Mouse (Mus musculus): ENCODE measurements around the gene Evi2.

The Evi2 gene

DNA sequence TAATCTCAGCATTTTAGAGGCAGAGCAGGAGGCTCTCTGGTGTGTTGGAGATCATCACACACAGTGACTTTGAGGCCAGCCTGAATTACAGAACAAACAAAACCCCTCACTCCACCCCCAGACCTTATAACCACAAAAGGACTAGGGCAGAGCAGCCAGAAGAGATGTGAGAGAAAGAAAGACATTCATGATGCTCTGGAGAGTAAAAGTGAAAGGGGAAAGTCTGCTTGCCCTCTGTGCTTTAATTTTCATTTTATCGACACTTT, 6.1 kb downstream of the Evi2 start:
- in situ Hi-C loops (cut with MboI) = no loop called here

DNA sequence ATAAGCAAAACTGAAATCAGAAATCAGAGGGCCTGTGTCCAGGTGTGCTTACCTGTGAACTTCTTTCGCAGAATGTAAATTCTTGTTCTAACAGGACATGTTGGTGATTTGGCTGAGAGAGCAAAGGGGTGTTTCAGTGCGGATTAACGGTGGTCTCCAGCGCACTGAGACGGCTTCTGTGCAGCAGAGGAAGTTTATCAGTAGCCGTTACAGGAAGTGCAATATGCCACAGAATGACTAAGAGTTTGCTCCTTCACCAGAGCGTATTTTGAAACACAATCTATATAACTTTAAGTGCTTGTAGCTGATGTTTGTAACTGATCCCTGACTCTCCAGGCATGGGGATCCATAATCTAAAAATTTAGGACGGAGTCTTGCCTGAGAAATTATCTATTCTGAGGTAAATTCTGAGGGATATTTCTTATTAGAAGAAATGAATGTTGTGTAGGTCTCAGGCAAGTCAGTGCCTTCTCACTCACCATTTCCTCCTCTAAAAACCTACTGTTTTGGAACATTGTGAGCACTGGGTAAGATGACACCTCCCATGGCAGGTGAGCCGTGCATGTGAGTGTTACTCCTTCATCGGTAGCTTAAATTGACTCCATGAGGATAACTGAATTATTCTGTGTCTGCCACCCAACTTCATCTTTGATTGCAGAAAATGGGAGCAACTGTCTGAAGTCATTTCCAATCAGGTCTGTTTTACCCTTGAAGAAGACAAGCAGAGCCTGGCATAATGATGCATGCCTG, 6.7 kb downstream of the Evi2 start, which contains the start of gene Evi2b:
Evi2b (minus strand) TSS at position 203 of the 750 bp plus-strand sequence.
- in situ Hi-C loops (cut with MboI) = no loop called here

DNA sequence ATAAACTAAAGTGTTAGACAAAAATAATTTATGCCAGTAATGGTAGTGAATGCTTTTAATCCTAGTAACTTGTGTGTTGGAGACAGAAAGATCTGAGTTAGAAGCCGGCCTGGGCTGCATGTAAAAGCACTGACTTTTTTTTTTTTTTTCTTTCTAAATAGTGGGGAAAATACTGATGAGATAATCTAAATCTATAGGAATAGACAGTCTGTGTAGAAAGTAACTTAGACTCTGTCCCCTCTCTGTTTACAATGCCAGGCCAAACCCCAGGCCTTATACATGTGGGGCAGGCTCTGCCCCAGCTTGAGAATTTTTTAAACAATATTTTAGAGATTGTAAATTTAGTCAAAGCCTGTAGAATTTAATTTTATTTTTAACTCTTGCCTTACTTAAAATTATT, 7.4 kb downstream of the Evi2 start:
- in situ Hi-C loops (cut with MboI) = no loop called here

DNA sequence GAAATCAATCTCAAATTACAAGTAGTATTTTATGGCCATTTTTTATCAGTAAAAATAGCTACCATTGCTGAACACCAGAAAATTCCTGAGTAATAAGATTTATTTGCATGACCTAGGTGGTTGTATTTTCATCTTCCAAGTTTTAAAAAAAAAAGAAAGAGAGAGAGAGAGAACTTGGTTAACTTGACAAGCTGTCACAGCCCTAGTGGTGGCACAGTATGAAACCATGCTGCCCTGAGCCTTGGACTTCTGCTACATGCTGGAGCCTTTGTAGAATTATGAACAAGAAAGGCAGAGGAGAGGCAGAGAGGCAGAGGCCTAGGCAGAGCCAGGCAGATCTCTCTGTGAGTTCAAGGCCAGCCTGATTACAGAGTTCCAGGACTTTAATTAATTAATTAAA, 8.5 kb downstream of the Evi2 start:
- in situ Hi-C loops (cut with MboI) = no loop called here

DNA sequence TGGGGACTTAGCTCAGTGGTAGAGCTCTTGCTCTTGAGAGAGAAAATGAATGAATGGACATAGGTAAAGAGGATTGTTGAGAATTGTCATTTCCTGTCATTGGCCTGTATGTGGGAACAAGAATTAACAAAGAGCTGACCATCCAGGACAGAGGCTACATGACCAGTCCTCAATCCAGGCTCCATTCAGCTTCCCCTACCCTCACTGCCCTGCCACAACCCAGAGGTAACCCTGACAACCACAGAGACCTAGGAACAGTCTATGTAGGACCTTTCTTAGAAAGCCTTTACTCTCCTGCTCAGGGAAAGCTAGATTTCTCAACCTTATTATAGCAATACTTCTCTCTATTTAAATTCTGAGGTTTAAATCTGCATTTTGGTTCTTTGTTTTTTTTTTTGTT, 9.6 kb downstream of the Evi2 start:
- in situ Hi-C loops (cut with MboI) = no loop called here

DNA sequence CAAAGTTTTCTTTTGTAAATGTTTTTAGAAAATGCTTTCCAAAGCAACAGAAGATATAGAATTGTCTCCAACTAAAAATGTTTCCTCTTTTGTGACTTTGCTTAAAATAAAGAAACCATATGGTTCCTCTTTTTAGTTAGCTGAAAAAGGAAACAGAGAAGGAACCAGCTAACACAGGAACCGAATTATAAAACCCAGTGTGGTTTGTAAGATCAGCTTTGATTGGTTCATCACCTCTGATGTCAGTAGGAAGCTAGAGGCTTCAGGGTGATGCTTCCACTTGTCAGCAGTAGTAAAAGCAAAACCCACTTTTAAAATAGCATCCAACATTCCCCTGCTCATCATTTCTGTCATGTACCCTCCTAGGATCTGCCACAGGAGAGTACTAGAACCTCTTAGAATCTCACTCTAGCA, 10.5 kb downstream of the Evi2 start:
- in situ Hi-C loops (cut with MboI) = no loop called here

DNA sequence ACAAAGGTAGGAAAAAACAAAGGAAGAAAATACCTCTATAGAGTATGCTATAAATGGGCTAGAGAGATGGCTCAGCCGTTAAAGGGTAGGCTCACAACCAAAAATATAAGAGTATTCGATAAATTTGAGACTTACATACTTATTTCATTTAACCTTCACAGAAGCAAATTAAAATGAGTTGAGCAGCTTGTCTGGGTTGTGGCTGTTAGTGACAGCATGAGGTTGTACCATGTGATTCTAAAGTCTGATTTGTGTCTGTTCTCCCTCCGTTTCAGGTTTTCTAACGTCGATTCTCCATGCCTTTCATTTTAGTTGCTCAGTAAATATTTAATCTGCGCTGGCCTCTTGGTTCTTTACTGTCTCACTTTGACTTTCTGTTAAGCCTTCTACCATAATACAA, 11.1 kb downstream of the Evi2 start:
- in situ Hi-C loops (cut with MboI) = no loop called here

DNA sequence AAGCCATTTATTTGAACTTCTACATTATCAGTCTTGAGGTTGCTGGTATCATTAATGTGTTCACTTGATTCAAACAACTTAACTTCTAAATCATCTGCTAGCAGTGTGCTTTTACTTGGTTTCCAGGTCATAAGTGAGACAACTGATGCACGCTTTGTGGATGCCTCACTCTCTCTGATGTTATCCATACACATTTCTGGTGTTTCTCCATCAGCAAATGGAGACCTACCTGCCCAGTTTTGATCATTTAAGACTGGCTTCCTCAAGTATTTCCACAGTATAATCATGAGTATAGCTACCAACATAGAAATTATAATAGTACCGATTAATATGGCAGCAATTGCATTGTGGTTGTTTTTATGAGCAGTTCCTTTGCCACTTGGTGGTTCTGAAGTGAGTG, 14.6 kb downstream of the Evi2 start:
- in situ Hi-C loops (cut with MboI) = no loop called here

DNA sequence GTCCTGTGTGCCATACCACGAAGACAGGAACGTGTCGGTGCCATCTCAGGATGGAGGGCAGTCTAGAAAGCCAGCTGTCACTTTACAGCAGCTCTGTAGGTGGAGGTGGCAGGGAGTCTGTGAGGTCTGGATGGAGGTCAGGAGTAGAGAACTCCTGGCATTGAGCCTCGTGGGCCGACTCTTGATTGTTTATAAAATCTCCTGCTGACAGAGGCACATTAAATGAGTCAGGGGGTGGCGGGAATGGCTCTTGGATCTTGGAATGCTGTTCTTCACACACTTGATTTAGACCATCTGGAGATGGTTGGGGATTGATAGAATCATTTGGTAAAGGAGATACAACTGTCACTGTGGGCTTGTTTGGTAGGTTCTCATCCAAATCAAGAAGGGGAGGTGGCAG, 15.1 kb downstream of the Evi2 start:
- in situ Hi-C loops (cut with MboI) = no loop called here

DNA sequence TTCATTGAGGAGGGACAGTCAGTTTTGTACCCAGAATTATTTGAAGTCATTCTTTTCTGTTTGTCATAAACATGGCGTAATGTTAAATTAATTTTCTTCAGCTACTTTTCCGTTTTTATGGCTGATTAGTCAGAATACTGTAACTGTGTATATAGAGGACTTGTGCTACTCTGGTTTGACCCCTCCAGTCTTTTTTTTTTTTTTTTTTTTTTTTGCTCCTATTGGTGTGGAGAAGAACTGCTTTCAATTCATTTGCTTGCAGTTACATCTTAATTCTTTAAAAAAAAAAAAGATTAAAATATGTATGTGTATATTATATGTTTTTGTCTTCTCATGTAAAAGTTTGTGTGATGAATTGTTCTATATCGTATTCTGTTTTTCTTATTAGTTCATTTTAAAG, 18.4 kb downstream of the Evi2 start:
- in situ Hi-C loops (cut with MboI) = no loop called here

DNA sequence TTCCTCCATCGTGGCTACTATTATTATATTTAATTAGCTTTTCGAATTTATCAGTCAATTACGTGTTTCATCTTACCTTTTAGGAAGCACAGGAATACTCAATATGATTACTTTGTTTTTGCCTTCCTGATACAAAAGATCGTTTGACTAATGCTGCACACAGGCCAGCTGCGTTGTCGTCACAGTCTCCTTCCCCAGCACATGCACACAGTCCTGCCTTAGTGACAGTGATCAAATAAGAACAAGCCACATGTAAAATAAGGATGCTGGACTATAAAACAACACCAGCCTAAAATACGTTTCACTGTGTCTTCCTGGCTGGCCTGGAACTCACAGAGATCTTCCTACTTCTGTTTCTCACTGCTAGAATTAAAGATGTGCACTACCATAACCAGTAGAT, 25.9 kb downstream of the Evi2 start:
- in situ Hi-C loops (cut with MboI) = no loop called here

DNA sequence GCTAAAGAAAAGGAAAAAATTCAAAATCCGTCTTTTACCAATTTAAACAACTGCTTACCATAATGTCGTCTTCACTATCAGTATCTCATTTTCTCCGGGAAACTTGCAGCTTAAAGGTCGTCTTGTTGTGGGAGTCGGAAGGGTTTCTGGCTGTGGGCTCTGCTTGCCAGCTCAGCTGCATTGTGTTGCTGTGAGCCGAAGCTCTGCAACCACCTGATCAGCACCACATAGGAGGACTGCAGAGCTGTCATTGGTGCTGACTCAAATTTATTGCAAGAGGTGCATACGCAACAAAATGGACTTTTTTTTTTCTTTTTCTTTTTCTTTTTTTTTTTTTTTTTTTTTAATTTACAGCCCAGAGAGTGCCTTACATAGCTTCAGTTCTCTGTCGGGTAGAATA, 26.5 kb downstream of the Evi2 start, which contains the start of gene Omg:
Omg (minus strand) TSS at position 240 of the 400 bp plus-strand sequence.
- in situ Hi-C loops (cut with MboI) = no loop called here

DNA sequence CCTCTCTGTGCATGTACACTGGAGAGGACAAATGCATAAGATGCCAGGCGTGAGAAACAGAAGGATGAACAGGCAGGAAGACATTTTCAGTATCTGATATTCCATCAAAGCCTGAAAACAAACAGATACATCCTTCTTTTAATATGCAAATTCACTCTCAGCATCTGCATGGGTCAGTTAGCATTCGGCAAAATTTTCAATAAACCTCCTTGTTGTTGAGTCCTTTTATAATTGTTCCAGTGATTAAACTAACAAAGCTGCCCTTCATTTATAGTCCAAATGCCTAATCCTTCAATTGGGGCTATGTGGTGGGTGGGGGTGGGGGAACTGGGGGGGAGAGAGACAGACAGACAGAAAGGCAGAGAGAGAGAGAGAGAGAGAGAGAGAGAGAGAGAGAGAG, 27.5 kb downstream of the Evi2 start:
- in situ Hi-C loops (cut with MboI) = no loop called here

DNA sequence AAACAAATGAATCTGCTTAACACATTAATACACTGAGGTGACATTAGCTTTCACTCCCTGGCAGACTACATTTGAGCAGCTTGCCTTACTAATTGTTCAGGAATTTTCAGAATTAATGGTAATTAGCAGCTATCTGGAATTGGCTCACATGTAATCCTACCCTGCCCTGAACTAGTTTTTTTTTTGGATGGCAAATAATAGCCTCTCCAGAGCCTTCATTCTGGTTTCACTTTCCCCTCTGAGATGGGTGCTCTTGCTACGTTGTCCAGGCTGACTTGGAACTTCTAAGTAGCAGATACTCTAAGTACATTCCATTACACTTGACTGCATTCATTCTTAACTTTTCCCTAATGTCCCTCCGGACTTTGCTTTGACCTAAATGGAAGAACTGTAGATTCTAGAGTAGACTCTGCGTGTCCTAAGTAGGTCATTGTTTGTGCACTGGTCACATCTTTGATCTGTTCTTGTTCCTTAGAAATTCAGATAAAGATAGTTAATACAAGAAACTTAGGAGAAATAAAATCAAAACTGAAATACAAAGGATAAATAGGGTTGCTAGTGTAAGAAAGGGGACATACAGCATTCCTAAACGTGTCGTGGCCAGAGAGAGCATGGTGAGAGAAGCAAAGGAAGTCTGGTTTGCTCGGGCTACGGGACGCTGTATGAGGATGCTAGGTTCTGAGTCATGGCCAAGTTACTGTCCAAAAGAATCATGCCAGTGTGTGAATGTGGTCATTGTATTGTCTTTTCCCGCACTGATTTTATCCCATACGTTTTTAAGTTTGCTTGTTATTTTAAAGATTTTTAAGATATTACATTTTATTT, 35.2 kb downstream of the Evi2 start:
- in situ Hi-C loops (cut with MboI) = no loop called here

DNA sequence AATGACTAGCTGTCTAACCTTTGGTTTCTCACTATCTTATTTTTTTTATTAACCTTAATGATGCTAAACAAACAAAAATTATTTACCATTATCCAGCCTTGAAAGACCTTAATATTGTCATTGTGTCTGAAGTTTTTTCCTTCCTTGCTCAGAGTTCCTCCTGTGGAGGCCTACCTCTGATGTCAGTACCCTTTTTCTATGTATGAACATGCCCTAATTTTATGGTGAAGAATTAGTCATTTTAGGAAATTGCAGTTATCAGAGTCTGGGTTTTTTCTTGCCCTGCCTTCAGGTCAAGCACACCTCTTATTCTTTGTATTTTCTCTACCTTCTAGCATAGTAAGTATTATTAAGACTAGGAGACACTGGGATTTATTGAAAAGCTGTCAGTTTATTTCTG, 45.7 kb downstream of the Evi2 start:
- in situ Hi-C loops (cut with MboI) = no loop called here

DNA sequence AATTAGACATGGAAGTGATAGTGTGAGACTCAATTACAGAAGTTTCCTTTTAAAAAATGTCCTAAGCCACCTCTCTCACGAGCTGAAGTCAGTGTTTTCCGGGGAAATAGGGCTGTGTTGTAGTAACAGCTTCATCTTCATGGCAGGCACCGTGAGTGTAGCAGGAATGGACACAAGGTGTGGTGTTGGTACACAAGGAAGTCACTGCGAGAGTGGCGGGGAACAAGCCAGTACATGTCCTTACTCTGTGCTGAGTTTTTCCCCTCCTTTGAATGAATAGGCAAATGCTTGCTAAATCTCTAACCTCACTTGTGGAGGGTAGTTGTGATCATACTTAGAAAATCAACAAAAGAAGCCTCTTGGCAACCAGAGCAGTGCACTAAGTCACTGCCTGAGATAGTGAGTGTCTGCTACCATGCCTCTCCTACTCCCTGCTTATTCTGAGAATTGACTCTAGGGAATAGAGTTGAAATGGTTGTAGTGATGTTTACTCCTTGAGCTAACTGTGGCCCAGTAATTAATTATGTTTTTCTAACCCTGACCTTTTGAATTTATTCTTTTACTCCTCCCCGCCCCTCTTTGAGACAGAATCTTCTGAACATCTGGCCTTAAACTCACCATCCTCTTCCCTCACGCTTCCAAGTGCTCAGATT, 46.4 kb downstream of the Evi2 start:
- in situ Hi-C loops (cut with MboI) = no loop called here

DNA sequence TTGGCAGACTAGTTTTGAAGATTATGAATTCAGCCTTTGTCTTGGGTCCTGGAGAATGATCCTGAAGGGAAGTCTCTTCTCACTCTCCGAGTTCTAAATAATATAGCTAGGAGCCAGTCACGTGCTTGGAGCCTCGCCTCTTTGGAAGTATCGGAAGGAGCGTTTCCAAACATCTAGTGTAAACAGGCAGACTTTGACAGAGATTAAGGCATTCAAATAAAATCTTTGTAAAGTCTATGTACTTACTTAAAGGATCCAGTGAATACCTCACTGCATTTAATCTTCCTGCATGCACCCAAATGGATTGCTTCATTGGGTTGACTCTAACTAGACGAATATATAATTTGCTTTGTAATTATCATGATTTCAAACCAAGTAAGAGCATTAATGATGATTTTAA, 47.0 kb downstream of the Evi2 start:
- in situ Hi-C loops (cut with MboI) = no loop called here

DNA sequence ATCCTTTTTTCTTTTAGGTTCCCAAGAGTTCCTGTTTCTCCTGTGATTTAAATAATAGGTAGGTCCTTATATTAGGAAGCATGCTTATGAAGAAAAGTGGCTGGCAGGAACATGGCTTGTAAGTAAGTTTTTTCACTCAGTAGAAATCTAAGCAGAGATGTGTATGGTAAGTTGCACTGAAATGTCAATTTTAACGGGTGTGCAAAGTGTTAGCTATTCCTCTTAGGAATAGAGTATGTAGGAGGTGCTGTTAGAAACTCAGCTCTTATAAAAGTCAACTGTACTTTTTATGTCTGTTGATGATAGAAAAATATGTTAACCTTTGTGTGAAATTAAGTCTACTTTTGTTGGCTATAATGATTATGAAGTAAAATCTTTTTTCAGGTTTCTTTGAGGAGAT, 62.3 kb downstream of the Evi2 start:
- in situ Hi-C loops (cut with MboI) = loop anchor here (25.0 kb wide), 1 partner anchor 469 kb away; no protein-coding TSS in a partner anchor
